Mouse (Mus musculus) spleen, adult 2 months (tissue): ENCODE results near the gene Ntf5. TPM values are rescaled to one million over a fixed set of nuclear protein-coding genes. Genes with fewer than 3 reads are reported as not detected.

Experiments used
- DNase-seq, 2 experiments: peaks; one replicate each; pipeline versions ENCODE4 v3.0.0 to v3.0.0-alpha.2; 2012 to 2021; ENCODE audit warnings: low spot score in 2 of 2, low read depth in 1 of 2
- H3K27ac ChIP-seq: fragments of 200-500 bp; 2 replicates; pipeline ENCODE4 v1.5.1; 2012; ENCODE audit warnings: low read length, inconsistent platforms; ENCODE audit not compliant: insufficient read depth
- H3K27me3 ChIP-seq: fragments of 200-500 bp; 2 replicates; pipeline ENCODE4 v1.6.1; 2012; ENCODE audit warnings: mild to moderate bottlenecking, moderate library complexity, low read length, inconsistent platforms; ENCODE audit not compliant: control insufficient read depth, insufficient read depth
- H3K36me3 ChIP-seq: fragments of 200-500 bp; 2 replicates; pipeline ENCODE4 v1.6.1; 2012; ENCODE audit warnings: mild to moderate bottlenecking, low read length, inconsistent platforms; ENCODE audit not compliant: control insufficient read depth, insufficient read depth
- H3K4me1 ChIP-seq: fragments of 200-500 bp; 2 replicates; pipeline ENCODE4 v1.6.1; 2011; ENCODE audit warnings: inconsistent platforms; ENCODE audit not compliant: control insufficient read depth, insufficient read depth, insufficient read length
- H3K4me3 ChIP-seq: fragments of 200-500 bp; 2 replicates; pipeline ENCODE4 v1.5.1; 2011; ENCODE audit warnings: mild to moderate bottlenecking, inconsistent platforms; ENCODE audit not compliant: insufficient read depth, insufficient read length; ENCODE audit errors: extremely low read depth
- CTCF ChIP-seq: fragments of 200-500 bp; IDR thresholded peaks from 2 replicates; pipeline ENCODE4 v1.5.1; 2011; ENCODE audit warnings: mild to moderate bottlenecking, inconsistent platforms; ENCODE audit not compliant: insufficient read depth, insufficient read length, insufficient replicate concordance; ENCODE audit errors: extremely low read depth
- POLR2A ChIP-seq: fragments of 200-500 bp; IDR thresholded peaks from 2 replicates; pipeline ENCODE4 v1.6.1; 2011; ENCODE audit warnings: low read depth, low read length, inconsistent platforms
- WGBS: fragments of 180-500 bp; shearing (Covaris S2); methylation state at CpG from one replicate; pipeline ENCODE4 v1.1.7; 2018; 5-methylcytosine and 5-hydroxymethylcytosine counted together
- polyA plus RNA-seq: library from polyadenylated mRNA; depleted of rRNA; stranded (reverse); fragments of >200 nt; gene quantifications from 2 replicates; pipeline ENCODE4 v1.2.3, GENCODE M21; 2012

The Ntf5 gene
- polyA plus RNA-seq, 1 experiment, result 0.12 TPM

DNA sequence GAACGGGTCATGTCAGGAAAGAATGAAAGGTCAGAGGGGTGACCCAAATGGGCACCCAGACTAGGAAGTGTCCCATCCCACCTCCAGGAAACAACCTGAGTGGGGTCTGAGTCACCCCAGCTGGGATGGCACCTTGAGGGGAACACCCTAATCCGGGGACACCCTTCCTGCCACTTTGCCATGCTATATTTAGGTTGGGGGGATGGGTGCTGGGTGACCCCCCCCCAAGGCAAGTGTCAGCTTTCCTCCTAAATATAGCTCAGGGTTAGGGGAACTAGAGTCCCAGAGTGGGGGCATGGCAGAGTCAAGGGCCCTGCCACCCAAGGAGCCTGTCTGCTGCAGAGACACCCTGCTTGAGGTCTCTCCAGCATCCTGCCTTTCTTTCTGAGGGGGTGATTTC, 1.1 kb upstream of the Ntf5 start:
- Histone ChIP-seq H3K36me3 (no peaks in the 10 kb centered on the region), H3K4me3 (no peak overlapping the region), H3K27ac (no peak overlapping the region), H3K4me1 (peaks cover 9% of the 10 kb centered on the region), H3K27me3 (peaks cover 25% of the 10 kb centered on the region)
- WGBS, result 65% methylated on average over 2 of the region's 2 CpGs
- DNase-seq, result no peak
- TF ChIP-seq CTCF, result no peak
- no peak for TF ChIP-seq POLR2A

DNA sequence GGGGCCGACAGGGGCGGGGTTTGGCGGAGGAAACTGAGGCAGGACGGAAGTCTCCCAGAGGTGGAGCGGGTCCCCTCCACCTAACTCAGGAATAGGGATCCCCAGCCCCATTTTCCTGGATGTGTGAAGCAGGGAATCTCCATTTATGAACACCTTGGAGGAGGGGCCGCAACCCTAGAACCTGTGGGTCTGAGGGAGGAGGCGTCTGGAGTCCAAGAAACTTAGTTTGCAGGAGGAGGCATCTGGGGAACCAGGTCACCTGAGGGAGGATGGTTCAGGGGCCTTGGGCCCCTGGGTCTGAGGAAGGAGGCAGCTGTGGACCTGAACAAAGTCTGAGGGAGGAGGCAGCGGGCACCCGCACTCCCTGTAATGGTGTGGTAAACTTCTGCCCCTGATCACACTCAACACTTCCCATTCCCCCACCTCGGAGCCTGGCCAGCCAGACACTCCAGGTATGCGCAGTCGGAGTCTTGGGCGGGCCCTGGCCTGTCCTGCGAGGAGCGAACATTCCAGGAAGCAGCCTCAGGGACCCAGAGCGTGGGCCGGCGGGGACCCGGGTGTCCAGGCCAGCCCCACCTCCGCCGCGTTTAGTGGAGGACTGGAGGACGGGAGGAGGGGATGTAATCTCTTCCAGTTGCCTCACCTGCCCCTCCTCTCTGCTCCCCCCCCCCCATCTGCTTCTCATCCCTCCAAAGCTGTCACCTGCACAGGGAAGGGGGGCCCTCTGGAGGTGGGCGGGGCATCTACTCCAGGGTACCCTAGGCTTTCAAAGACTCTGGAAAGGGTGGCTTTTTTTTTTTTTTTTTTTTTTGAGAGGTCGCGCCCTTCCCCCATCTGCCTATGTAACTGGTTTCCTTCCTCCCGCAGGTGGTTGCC, 607 bp downstream of the Ntf5 start:
- DNase-seq, result no peak
- Histone ChIP-seq H3K4me1 (peaks cover 9% of the 10 kb centered on the region), H3K27ac (no peak overlapping the region), H3K36me3 (no peaks in the 10 kb centered on the region), H3K27me3 (peaks cover 28% of the 10 kb centered on the region), H3K4me3 (no peak overlapping the region; the same call in 1 of the 2 replicates)
- 3% methylated on average over 26 of the region's 27 CpGs for WGBS
- no peak for TF ChIP-seq CTCF
- TF ChIP-seq POLR2A, result no peak

DNA sequence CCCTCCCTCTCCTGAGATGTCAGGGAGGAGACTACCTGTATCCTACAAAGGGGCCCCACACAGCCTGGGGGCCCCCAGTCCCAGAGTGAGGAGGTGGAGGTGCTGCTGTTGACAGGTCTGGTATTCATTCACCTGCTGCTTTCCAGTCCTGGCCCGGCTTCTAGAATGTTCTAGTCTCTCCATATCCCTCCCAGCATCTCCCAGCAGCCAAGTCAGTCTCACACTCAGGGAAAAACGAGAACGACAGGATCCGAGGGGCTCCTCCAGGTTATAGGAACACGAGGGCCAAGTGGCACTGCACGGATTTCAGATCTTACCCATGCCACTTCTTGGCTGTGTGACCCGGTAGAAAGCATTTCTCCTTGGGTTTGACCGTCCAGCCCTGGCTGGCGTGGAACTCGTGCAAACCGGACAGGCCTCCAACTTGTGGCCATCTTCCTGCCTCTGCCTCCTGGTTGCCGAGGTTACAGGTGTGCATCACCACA, 1.3 kb downstream of the Ntf5 start:
- no peak for DNase-seq
- H3K4me1 ChIP-seq, result peaks cover 9% of the 10 kb centered on the region
- H3K4me3 ChIP-seq, result no peak overlapping the region
- WGBS, result 23% methylated on average over 12 of the region's 12 CpGs
- no peak overlapping the region for H3K27ac ChIP-seq
- no peaks in the 10 kb centered on the region for H3K36me3 ChIP-seq
- TF ChIP-seq POLR2A (no peak), CTCF (no peak)
- H3K27me3 ChIP-seq, result peaks cover 28% of the 10 kb centered on the region

DNA sequence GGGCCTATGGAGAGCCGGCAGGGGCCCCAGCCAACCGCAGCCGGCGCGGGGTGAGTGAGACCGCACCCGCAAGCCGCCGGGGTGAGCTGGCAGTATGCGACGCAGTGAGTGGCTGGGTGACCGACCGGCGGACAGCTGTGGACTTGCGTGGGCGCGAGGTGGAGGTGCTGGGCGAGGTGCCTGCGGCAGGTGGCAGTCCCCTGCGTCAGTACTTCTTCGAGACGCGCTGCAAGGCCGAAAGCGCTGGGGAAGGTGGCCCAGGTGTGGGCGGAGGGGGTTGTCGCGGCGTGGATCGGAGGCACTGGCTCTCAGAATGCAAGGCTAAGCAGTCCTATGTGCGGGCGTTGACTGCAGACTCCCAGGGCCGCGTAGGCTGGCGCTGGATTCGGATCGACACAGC, 2.1 kb downstream of the Ntf5 start:
- Histone ChIP-seq H3K4me1 (peaks cover 9% of the 10 kb centered on the region), H3K27me3 (peaks cover 28% of the 10 kb centered on the region), H3K4me3 (no peak overlapping the region; the same call in 1 of the 2 replicates), H3K36me3 (no peaks in the 10 kb centered on the region), H3K27ac (no peak overlapping the region)
- DNase-seq, result no peak
- 9% methylated on average over 37 of the region's 37 CpGs for WGBS
- TF ChIP-seq POLR2A, result no peak

DNA sequence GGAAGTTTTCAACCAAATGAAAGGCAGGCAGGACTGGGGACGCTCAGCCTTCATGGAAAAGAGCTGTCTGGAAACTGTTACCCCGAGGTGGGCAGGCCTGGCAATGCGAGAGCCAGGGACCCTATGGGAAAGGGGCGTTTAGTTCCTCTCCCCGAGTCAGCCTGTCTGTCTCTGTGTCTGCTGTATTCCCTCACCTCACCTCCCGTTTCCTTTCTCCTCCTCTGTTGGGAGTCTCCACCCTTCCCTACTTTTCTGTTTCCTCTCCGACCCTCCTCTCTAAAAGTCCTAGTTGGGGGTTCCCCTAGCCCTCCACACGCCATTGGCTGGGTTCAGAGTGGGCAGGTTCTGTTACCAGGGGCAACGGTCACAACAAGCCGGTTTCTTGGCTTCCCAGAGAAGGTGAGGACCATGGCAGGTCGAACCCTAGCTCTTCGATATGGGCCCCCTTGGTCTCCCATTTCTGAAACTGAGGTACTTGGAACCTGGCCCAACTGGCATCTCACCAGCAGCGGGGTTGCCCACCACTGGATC, 4.5 kb downstream of the Ntf5 start:
- peaks cover 28% of the 10 kb centered on the region for H3K27me3 ChIP-seq
- no peak overlapping the region for H3K27ac ChIP-seq
- peaks cover 9% of the 10 kb centered on the region for H3K4me1 ChIP-seq
- TF ChIP-seq CTCF (no peak), POLR2A (no peak)
- no peak overlapping the region for H3K4me3 ChIP-seq
- 15% methylated on average over 13 of the region's 13 CpGs for WGBS
- H3K36me3 ChIP-seq, result peaks cover 22% of the 10 kb centered on the region
- DNase-seq, result no peak

DNA sequence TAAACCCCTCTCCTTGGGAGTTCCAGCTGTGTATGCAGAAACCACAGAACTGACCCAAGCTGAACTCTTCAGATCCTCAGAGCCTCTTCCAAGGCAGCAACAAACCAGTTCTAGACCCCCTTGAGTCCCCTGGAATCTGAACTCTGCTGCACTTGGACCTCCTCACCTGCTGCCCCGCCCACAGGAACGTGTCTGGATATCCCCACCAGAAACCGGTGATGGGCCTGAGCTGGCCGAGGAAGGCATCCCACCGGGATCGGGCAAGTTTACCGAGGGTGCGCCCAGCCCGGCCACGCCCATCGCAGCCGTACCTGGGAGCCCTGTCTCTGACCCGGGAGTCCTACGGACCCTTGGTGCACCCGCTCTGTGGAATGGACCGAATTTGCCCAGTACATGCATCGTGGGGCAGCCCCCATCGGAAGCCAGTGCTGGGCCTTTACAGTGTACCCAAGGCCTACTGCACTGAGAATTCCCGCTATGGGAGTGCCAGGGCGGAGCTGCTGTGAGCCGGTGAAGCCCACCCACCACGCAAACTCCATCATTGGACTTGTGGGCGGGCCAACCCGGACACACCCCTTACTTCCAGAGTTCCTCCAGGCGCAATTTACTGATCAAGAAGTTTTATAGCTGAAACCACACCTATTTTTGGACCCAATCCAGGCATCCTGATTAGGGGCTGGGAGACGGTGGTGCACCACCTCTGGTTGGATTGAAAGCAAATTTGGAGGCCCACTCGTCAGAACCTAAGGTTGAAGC, 6.5 kb downstream of the Ntf5 start:
- Histone ChIP-seq H3K4me1 (peaks cover 5% of the 10 kb centered on the region), H3K27me3 (peaks cover 15% of the 10 kb centered on the region), H3K4me3 (no peak overlapping the region), H3K27ac (no peak overlapping the region), H3K36me3 (peaks cover 40% of the 10 kb centered on the region)
- 54% methylated on average over 27 of the region's 27 CpGs for WGBS
- TF ChIP-seq POLR2A (no peak), CTCF (no peak)
- DNase-seq, result no peak

DNA sequence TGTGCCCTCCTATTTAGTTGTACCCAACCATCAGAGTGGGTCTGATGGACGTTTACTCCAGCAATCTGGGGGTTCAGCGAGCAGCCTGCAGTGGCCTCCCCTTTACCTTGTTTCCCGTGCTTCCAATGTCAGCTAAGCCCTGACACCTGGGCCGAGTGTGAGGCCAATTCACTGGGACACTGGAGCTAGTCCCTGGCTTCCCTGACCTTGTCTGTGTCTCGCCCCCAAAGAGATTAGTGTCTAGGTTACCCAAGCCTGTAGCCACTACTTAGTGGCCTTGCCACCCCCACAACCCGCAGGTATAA, 7.1 kb downstream of the Ntf5 start, which contains the start of gene Lhb:
Lhb (plus strand) TSS at position 206 of the 305 bp plus-strand sequence.
- Histone ChIP-seq H3K27ac (no peak within 1 kb of the TSS), H3K36me3 (peaks cover 41% of the 10 kb centered on the region), H3K4me1 (peaks cover 3% of the 10 kb centered on the region), H3K4me3 (no peak within 1 kb of the TSS), H3K27me3 (peaks cover 11% of the 10 kb centered on the region)
- TF ChIP-seq CTCF (no peak), POLR2A (no peak)
- no peak for DNase-seq
- 83% methylated on average over 6 of the region's 6 CpGs for WGBS
